Mouse (Mus musculus): ENCODE measurements around the gene Lkaaear1.

Lkaaear1 gene

DNA sequence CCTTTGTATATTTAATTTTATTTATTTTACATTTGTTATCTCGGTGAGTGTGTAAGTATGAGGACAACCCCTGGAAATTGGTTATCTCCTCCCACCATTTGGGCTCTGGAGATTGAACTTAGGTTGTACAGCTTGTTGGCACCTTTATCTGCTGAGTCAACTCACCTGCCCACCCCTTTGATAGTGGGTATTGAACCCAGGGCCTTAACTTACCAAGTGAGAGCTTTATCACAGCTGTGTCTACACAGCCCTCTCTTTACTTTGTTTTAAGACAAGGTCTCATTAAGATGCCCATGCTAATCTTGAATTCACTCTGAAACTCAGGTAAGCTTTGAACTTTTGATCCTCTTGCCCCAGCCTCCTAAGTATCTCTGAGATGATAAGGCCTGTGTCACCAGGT is 16.3 kb downstream of the Lkaaear1 start:
- no peak for DNase-seq

DNA sequence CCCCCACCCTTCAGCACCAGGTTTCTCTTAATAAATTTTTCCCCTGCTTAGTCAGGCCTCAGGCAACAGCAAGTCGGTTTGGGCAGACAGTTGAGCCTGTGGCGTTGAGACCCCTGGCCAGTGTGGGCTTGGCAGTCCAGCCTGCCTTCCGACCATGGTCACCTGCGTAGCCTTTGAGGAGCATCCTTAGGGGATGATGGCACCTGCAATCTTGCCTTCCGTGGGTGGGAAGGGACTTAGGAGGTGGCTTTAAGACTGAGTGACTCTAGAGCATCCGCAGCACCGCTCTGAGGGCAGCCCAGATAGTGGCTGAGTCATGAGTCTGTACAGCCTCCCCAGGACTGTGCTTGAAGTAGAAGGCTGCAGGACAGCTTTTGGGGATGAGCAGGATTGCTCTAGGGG is 17.5 kb downstream of the Lkaaear1 start:
- peak; percentile 56 for DNase-seq

DNA sequence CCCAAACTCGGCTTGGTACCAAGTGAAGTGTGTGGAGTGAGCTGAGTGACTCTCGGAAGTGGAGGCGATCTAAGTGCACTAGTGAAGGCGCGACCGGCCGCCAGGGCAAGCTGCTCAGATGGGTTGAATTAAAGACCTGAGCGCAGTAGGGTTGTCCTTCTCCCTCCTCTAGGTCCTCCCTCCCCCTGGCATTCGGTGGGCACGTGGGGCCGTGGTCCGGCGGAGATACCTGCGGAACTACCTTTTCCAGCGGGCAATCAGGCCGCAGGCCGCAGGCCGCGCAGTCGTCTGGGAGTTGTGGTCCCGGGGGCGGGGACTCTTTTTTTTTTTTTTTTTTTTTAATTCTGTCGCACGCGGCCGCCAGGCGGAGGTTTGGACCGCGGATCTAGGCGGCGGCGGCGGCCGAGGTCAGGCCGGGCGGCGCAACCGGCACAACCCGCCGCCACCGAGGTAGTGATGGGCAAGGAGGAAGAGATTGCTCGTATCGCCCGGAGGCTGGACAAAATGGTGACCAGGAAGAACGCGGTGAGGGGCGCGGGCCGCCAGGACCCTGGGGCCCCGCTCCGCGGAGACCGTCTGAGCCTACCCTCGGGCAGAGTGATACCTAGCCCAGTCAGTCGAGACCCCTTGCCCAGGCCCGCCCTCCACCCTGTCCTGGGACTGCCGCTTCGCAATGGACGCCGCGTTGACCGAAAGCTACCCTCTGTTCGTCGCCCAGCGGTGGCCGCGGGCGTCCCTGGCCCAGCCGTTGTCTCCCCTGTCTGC is 18.1 kb downstream of the Lkaaear1 start, which contains the start of gene Tcea2:
TSS of gene Tcea2 (plus strand) at position 360 of the 765 bp plus-strand sequence.
- DNase-seq = peak; percentile 89

DNA sequence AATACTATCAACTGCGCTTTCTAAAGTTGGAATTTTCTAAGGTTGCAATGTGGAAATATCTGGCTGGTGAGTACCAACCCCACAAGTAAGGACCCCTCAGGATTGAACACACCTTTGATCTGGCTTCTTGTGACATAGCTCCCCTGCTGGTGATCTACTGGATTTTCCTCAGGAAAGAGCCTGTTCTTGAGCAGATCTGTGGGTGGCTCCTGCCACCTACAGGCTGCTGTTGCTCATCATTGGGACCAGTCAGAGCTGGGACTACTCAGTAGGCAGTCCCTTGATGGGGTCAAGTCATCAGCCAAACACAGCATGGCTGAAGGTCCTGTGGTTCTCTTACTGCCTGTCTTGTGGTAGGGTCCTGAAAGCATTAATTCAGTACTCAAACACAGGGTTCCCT is 19.5 kb downstream of the Lkaaear1 start:
- peak; percentile 80 for DNase-seq

DNA sequence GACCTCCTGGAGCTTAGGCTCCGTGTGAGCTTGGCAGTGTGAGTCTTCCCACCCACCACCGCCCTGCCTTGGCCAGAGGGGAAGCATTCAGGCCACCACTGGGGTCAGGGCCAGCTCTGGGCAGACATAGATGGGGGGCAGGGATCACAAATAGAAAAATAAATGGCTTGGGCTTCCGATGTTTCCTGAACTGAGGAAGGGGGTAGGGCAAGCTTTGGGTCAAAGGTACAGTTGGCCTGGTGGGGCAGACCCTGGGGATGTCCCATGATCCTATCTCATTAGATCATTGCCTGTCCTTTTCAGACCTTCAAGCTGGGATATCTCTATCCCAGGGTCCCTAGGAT is 20.5 kb downstream of the Lkaaear1 start:
- DNase-seq = no peak

DNA sequence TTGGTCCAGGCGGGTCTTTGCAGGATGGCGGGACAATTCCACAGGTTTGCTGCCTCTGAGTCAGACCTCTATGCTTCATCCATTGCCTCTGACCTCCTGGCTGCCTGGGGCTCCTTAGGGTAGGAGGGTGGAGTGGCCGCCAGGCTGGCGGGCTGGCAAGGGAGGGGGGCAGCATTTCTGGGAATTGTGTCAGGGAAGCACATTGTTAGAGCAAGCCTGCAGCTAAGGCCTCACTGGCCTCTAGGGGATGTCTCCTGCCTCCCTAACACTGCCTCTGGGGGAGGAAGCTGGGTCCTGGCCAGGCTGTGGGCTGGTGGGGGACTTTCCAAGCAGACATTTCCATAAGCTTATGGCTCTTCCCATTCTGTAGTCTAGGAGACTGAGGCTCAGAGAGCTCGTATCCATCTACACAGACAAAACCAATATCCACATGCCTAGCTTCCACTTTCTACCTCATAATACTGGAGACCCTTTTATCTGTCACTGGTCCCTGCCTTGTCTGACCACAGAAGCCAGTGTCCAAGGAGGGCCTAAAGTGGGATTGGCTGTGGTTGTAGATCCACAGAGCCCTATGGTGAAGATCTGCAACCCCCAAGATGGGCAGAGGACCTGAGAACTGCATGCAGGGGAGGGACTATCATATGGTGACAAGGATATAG is 21.0 kb downstream of the Lkaaear1 start:
- DNase-seq = no peak

DNA sequence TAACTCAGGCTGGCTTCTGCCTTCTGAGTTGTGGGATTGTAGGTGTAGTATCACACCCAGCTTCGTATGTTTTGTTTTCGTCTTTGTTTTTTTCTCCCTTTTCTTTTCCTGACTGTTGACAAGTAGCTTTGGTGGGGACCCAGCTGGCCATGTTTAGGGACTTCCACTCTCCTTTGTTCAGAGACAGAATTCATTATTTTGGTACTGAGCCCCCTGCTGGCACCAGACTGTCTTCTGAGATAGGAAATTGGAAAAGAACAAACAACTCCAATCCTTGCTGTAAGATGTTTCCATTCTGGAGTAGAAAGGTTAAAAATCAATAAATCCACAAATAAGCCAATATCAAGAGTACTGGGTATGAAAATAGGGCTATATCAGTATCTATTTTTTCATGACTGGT is 21.8 kb downstream of the Lkaaear1 start:
- DNase-seq = no peak

DNA sequence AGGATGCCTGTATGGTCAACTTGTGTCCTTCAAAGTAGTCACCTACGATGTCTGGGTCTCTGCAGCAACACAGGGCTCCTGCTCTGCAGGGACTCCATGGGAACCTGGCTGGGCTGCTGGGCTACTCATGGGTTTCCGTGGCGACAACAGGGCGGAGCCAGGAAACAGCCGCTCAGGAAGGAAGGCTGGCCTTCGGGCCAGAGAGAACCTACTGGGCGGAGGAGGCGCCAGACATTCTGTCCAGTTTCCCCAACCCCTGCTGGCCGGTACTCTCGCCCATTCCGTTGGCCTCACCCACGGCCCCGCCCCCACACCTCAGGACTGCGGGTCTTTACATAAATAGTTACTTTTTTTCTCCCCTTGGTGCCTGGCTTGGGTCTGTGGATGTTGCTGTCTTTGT is 22.8 kb downstream of the Lkaaear1 start:
- DNase-seq = peak; percentile 60

DNA sequence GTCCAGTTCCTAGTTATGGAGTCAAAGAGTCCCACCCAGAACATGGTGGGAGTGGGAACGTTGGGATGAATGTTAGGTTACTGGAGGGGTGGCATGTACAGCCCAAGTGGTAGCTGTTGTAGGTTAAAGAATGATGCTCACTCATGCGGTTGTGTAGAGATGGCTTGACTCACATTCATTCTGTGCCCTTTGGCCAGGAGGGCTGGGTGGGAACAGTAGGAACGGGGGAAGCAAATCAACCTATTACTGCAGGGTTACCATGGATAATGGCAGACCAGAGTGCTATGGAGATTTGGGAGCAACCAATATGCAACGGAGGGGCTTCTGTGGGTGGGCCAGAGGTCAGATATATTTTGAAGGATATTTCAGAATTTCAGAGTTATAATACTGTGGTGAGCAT is 23.3 kb downstream of the Lkaaear1 start:
- DNase-seq = no peak

DNA sequence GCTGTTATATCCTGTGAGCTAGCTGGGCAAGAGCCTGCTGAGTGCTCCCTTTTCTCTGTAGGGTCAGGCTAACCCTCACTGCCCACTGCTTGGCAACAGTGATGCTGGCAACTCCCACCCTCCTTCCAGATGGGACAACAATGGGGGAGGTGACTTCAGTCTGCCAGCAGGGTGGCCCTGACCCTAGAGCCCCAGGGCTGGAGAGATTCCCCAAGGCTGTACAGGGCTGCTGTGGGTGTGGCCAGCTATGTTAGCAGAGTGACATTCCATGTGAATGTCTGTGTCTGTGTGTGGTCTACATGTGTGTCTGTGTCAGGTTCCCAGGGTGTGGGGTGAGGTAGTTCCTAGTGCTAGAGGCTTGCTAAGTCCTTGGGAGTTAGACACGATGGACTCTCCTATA is 24.7 kb downstream of the Lkaaear1 start:
- DNase-seq = no peak

DNA sequence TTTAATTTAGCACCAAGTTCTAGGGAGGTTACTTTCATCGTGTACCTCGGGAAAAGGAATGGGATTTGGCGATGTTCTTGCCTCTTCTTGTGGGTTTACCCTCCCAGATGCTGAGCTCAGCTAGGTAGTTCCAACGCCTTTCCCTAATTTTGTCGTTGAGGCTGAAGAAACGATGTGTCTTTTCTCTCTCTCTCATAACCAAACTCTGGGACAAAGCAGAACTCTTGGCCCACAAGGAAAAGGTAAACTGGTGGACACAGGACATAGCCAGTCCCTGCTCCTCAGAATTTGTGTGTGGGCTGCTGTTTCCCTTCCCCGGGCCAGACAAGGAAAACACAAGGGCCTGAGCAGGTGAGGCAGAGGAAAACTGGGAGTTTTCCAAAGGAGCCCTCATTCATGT is 26.3 kb downstream of the Lkaaear1 start:
- DNase-seq = no peak

DNA sequence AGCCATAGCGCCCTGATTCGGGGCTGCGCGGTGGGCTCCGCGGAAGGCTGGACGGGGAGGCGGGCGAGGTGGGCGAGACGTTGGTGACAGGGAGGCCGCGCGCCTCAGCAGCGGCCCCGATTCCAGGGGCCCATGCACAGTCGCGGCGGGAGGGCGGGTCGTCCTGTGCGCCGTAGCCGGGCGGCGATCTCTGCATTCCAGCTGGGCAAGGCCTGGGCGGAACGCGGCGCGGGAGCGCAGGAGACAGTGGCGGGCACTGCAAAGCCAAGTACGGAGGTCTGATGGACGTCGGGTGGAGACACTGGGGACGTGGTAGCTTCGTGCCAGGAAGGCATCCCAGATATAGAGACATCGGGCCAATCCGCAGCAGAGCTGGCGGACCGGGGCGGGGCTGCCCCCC is 26.9 kb downstream of the Lkaaear1 start, which contains the start of gene Sox18:
TSS of gene Sox18 (minus strand) at position 315 of the 400 bp plus-strand sequence.
- DNase-seq = no peak

DNA sequence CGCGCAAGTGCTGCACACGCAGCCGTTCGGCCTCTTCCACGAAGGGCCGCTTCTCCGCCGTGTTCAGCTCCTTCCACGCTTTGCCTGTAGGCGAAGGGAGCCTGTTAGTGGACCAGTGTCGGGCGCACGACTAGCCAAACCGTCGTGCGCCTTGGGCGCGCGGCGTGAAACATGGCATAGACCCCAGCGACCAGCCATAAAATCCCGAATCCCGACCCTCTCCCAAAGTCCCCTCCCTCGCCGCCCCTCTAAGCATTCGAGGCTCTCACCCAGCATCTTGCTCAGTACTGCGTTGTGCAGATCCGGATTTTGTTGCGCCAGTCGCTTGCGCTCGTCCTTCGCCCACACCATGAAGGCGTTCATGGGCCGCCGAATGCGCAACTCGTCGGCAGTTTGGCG is 27.3 kb downstream of the Lkaaear1 start:
- no peak for DNase-seq

DNA sequence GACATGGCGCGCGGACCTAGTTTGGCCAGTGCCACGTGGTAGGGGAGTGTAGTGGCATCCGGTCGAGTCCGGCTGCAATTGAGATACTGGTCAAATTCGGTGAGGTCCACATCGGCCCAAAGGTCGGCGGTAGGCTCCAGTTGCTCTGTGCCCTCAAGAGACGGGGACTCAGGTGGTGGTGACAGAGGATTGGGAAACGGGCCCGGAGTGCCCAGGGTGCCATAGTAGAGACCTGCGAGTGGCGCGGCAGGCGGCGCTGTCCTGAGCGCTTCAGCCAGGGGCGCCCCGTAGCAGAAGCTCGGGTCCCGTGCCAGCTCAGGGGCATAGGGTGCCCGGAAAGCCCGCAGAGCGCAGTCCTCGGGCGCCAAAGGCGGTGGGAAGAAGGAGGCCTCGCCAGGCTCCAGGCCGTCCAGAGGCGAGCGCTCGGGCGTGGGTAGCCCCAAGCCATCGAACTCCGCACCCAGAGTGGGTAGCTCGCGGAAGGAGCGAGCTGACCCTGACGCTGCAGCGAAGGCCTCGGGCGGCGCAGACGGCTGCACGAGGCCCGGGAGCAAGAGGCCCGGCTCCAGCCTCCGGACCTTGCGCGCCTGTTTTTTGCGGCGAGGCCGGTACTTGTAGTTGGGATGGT is 27.8 kb downstream of the Lkaaear1 start:
- no peak for DNase-seq

DNA sequence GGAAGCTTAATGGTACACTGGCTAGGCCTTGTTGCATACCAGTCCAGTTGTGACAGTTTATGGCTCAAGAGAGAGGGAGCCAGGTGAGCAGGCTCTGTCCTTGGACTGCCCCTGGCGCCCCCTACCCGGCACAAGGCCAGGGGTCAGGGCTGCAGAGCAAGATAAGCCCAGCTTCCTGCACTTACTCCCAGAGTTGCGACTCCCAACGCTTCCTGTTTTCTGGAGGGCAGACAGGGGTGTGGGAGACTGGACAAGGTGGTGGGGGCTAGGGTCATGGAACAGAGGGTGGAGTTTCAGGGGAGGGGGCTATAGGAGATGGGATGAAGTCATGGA is 35.0 kb downstream of the Lkaaear1 start:
- no peak for DNase-seq

DNA sequence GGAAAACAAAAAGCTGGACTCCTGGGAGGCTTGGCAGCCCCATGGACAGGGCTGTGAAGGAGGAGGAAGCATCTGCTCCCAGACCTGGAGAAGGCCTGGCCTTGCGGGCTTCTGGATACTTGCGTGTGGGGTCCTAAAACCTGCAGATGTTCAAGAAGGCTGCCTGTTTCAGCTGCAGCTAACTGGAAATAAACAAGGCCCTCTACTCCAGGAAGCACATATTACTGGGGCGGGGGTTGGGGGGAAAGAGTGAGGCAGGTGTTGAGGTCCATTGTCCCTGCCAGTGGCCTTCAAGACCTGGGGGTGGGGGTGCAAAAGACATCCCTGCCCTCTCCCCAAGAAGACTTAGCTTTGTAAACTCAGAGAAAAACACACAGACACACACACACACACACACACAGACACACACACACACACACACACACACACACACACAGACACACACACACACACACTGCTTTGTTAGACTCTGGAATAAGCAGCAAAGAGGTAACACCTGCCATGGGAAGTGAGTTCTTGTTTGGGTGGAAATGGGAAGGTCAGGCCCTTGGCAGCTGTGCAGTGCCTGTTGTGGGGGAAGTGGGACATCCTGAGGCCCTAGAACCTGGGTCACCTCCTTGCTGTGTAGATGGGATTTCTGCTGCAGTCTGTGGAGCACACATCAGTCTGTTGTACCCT is 35.5 kb downstream of the Lkaaear1 start:
- no peak for DNase-seq

DNA sequence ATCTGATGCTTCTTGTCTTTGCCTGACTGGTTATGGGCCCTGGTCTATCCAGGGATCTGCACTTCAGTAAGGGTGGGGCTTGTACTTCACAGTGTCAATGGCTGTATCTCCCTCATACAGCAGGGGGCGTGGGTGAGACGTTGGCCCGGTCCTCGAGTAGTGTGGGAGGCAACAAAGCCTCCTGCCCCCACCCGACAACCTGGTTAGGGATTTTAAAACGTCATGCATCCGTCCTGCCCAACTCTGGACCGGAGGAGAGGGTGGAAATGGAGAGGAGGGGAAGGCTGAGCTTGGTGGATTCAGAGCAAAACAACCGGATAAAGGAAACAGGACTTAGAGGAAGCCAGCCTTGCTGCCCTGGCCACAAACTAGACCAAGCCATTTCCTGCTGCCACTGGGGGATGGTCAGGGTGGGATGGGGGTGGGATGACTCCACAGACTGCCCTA is 38.6 kb downstream of the Lkaaear1 start:
- DNase-seq = peak; percentile 80

DNA sequence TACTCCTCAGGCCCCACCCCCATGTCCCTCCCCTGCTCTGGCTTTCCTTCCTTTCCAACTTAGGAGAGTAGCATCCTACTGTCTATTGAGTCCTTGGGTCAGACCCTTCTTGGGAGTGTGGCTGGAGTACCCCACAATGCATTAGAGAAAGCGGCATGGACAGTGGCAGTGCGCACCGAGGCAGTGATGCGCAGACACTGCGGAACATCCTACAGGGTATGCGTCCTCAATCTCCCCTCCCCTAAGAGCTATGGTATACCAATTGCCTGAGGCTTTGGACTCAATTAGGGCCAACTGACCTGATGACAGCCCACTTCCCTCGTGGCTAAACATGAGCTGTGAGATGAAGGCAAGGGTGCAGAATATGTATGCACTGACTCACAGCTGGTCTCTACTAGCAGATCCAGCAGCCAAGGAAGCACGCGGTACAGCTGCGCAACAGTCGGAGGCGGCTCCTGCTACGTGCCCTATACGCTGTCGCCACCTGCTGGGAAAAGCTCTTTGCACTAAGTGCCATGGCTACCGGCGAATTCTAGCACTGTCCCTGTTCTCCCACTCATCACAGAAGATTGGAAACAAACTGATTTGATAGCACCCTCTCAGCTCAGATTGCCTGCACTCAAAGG is 39.2 kb downstream of the Lkaaear1 start:
- DNase-seq = no peak

DNA sequence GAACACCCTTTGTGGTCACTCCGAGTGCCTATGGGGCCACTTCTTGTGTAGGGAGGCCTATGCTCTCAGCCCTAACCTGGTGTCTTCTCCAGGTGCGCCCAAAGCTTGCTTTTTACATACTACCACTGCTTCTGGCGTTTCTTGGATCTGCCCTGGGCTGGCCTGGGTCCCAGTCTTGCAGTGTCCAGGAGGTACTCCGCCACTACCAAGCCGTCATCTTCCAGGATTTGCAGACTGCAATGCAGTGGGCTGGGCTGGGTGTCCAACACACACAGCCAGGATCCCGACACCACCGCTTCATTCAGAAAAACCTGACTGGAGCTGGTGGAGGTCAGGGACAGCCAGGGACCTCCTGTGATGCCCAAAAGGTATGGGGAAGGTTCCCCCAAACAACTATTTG is 39.7 kb downstream of the Lkaaear1 start:
- no peak for DNase-seq

DNA sequence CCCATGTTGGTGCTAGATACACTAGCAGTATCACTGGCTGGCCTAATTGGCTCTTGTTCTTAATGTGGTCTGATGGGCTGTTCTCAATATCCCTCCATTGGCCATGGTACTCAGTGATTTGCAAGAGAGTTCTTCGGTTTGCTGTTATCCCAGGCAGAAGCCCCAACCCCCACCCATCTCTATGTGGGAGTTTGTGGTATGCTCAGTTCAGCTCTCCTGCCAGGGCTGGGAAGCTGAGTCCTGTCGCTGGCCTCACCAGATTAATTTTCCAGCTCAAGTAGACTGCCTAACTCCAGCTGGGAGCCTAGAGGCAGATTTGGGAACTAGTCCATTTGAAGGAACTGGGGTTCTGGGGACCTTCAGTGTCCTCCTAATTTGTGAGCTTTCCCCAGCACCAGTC is 40.8 kb downstream of the Lkaaear1 start:
- DNase-seq = no peak

DNA sequence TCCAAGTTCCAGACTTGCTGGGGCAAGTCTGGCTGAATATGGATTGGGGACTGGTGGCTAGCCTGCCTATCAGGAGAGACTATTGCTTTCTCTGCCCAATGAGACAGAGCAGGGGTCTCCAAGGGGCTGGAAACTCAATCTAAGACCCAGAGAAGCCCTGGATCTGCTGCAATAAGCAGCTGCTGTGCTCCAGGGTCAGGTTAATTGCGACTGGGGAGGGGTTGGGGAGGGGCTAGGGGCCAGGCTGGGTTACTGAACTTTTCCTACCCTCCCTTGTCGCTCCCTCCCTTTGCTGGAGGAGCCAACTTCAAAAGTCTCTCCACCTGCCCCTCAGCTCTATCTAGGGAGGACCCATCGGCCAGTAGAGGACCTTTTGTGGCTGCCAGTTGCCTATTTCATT is 41.5 kb downstream of the Lkaaear1 start, which contains the start of gene Gm29797:
TSS of gene Gm29797 (plus strand) at position 301 of the 400 bp plus-strand sequence.
- DNase-seq = no peak

DNA sequence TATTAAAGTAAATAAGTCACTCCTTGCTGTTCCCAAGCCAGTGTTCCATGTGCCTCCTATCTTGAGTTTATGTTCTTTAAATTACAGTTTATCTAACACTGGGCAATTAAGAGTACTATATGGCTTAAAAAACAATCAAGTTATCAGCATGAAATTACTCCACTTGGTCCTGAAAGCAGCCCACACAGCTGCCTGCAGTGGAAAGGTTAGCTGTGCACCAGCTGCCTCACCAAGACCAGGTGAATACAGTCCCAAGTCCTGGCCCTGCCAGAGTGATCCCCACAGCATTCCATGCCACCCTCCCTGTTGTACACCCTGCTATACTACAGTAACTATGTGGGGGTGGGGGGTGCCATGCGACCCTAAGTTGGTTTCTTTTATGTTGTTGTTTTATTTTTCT is 44.7 kb downstream of the Lkaaear1 start:
- no peak for DNase-seq

DNA sequence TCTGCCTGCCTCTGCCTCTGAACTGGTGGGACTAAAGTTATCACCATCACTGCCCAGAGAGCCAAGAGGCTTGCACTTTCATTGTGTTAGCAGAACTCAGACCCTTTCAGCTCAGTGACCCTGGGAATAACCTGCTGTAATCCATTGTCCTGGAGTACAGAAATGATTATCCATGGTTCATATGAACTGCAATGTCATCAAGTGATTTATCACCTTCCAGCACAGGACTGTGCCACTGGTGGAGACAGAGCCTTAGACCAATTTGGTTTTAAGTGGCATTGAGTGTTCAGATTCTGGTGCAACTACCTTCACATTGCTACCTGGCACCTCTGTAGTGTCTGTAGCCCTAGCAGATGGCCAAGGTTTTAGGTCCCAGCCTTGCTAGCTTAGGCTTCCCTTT is 45.2 kb downstream of the Lkaaear1 start:
- no peak for DNase-seq
